Mouse (Mus musculus) forebrain, embryonic 10.5 days (tissue): ENCODE measurements at regions not wholly inside any gene's neighbourhood (a gene's known extent, or its start where the extent isn't known, plus 50 kb on each side); places are given as distances from the start of the nearest gene placed in this dataset.

ENCODE experiments used
- DNase-seq: peaks from one replicate; pipeline ENCODE4 v3.0.0-alpha.2; 2017; ENCODE audit warnings: low spot score; ENCODE audit errors: extremely low spot score
- H3K27ac ChIP-seq: fragments of 300-500 bp; sonication (generic); 2 replicates; pipeline ENCODE4 v1.5.1; 2016; ENCODE audit warnings: mild to moderate bottlenecking
- H3K27me3 ChIP-seq: fragments of 300-500 bp; sonication (generic); 2 replicates; pipeline ENCODE4 v1.6.1; 2016; ENCODE audit warnings: mild to moderate bottlenecking; ENCODE audit not compliant: poor library complexity, severe bottlenecking
- H3K36me3 ChIP-seq: fragments of 300-500 bp; sonication (generic); replicated peaks from 2 replicates; pipeline ENCODE4 v1.6.1; 2016; ENCODE audit warnings: mild to moderate bottlenecking, moderate library complexity
- H3K4me1 ChIP-seq: fragments of 300-500 bp; sonication (generic); 2 replicates; pipeline ENCODE4 v1.6.1; 2016
- H3K4me3 ChIP-seq: fragments of 300-500 bp; sonication (generic); 2 replicates; pipeline ENCODE4 v1.5.1; 2016; ENCODE audit warnings: mild to moderate bottlenecking, moderate library complexity
- H3K9me3 ChIP-seq: fragments of 300-500 bp; sonication (generic); 2 replicates; pipeline ENCODE4 v1.6.1; 2016; ENCODE audit warnings: mild to moderate bottlenecking, moderate library complexity
- WGBS: fragments of 180-500 bp; shearing (Covaris S2); methylation state at CpG from one replicate; pipeline ENCODE4 v1.1.7; 2016; 5-methylcytosine and 5-hydroxymethylcytosine counted together

GRCm38 (mm10) chr12:49836282-49837070 is 451.5 kb downstream of the Gm43517 start:
- H3K27me3 ChIP-seq, result no peaks in the 10 kb centered on the region
- WGBS, result 59% methylated on average over 7 of the region's 7 CpGs
- H3K36me3 ChIP-seq, result no peaks in the 10 kb centered on the region

GRCm38 (mm10) chr12:49885507-49885906 is 500.5 kb downstream of the Gm43517 start:
- Histone ChIP-seq H3K4me1 (no peaks in the 10 kb centered on the region), H3K27ac (no peak overlapping the region), H3K36me3 (no peaks in the 10 kb centered on the region), H3K27me3 (no peaks in the 10 kb centered on the region), H3K4me3 (no peak overlapping the region), H3K9me3 (no peaks in the 10 kb centered on the region)
- no peak for DNase-seq
- 92% methylated on average over 2 of the region's 2 CpGs for WGBS

More at GRCm38 (mm10) chr12:49836282-49837070, 451.5 kb downstream of the Gm43517 start:
- Histone ChIP-seq H3K4me3 (no peak overlapping the region), H3K4me1 (peaks cover 7% of the 10 kb centered on the region), H3K9me3 (no peaks in the 10 kb centered on the region), H3K27ac (no peak overlapping the region)
- no peak for DNase-seq

- H3K4me1 ChIP-seq, result no peaks in the 10 kb centered on the region
- DNase-seq, result no peak
- no peak overlapping the region for H3K27ac ChIP-seq
- no peaks in the 10 kb centered on the region for H3K36me3 ChIP-seq
- no peaks in the 10 kb centered on the region for H3K9me3 ChIP-seq
- H3K27me3 ChIP-seq, result no peaks in the 10 kb centered on the region
- H3K4me3 ChIP-seq, result no peak overlapping the region
- WGBS, result 89% methylated on average over 2 of the region's 2 CpGs
Measured at GRCm38 (mm10) chr12:49887246-49887645, 502.3 kb downstream of the Gm43517 start.

- Histone ChIP-seq H3K4me1 (no peaks in the 10 kb centered on the region), H3K27ac (no peak overlapping the region), H3K9me3 (no peaks in the 10 kb centered on the region), H3K27me3 (no peaks in the 10 kb centered on the region), H3K36me3 (no peaks in the 10 kb centered on the region), H3K4me3 (no peak overlapping the region)
- 84% methylated on average over 2 of the region's 2 CpGs for WGBS
- DNase-seq, result no peak
Measured at GRCm38 (mm10) chr12:49897768-49898167, 512.8 kb downstream of the Gm43517 start.

- DNase-seq, result no peak
- no peak overlapping the region for H3K4me3 ChIP-seq
- H3K27me3 ChIP-seq, result no peaks in the 10 kb centered on the region
- no peaks in the 10 kb centered on the region for H3K9me3 ChIP-seq
- H3K27ac ChIP-seq, result no peak overlapping the region
- H3K4me1 ChIP-seq, result no peaks in the 10 kb centered on the region
- WGBS, result 91% methylated on average over 3 of the region's 3 CpGs
- H3K36me3 ChIP-seq, result no peaks in the 10 kb centered on the region
Measured at GRCm38 (mm10) chr12:49915691-49916090, 530.7 kb downstream of the Gm43517 start.

- Histone ChIP-seq H3K4me1 (no peaks in the 10 kb centered on the region), H3K9me3 (no peaks in the 10 kb centered on the region), H3K27me3 (no peaks in the 10 kb centered on the region), H3K36me3 (no peaks in the 10 kb centered on the region), H3K4me3 (no peak overlapping the region), H3K27ac (no peak overlapping the region)
- no peak for DNase-seq
- 84% methylated on average over 2 of the region's 2 CpGs for WGBS
Measured at GRCm38 (mm10) chr12:49921608-49922007, 536.6 kb downstream of the Gm43517 start.

GRCm38 (mm10) chr12:49940818-49941217 is 555.8 kb downstream of the Gm43517 start:
- no peak overlapping the region for H3K27ac ChIP-seq
- H3K27me3 ChIP-seq, result 0 out of 2 replicates have a peak, but pooled peaks cover 5% of the 10 kb centered on the region
- H3K4me1 ChIP-seq, result peaks cover 7% of the 10 kb centered on the region
- no peaks in the 10 kb centered on the region for H3K36me3 ChIP-seq
- no peaks in the 10 kb centered on the region for H3K9me3 ChIP-seq
- no peak overlapping the region for H3K4me3 ChIP-seq
- no peak for DNase-seq
- WGBS, result 84% methylated on average over 2 of the region's 2 CpGs

GRCm38 (mm10) chr12:49944911-49945627 is 560.1 kb downstream of the Gm43517 start:
- Histone ChIP-seq H3K4me3 (no peak overlapping the region), H3K36me3 (no peaks in the 10 kb centered on the region), H3K9me3 (no peaks in the 10 kb centered on the region), H3K4me1 (peaks cover 17% of the 10 kb centered on the region), H3K27me3 (0 out of 2 replicates have a peak, but pooled peaks cover 5% of the 10 kb centered on the region), H3K27ac (no peak overlapping the region)
- DNase-seq, result no peak
- 73% methylated on average over 9 of the region's 9 CpGs for WGBS

GRCm38 (mm10) chr12:49945628-49946220 is 560.8 kb downstream of the Gm43517 start:
- 0 out of 2 replicates have a peak, but pooled peaks cover 5% of the 10 kb centered on the region for H3K27me3 ChIP-seq
- H3K9me3 ChIP-seq, result no peaks in the 10 kb centered on the region
- no peak overlapping the region for H3K4me3 ChIP-seq
- peaks cover 17% of the 10 kb centered on the region for H3K4me1 ChIP-seq
- no peak overlapping the region for H3K27ac ChIP-seq
- WGBS, result 66% methylated on average over 4 of the region's 4 CpGs
- DNase-seq, result no peak
- no peaks in the 10 kb centered on the region for H3K36me3 ChIP-seq

GRCm38 (mm10) chr12:49946752-49947260 is 561.8 kb downstream of the Gm43517 start:
- WGBS, result 63% methylated on average over 5 of the region's 5 CpGs
- Histone ChIP-seq H3K27me3 (0 out of 2 replicates have a peak, but pooled peaks cover 5% of the 10 kb centered on the region), H3K4me1 (peaks cover 18% of the 10 kb centered on the region), H3K36me3 (no peaks in the 10 kb centered on the region), H3K9me3 (no peaks in the 10 kb centered on the region), H3K27ac (no peak overlapping the region), H3K4me3 (no peak overlapping the region)
- DNase-seq, result no peak

GRCm38 (mm10) chr12:49950986-49951385 is 566.0 kb downstream of the Gm43517 start:
- no peak for DNase-seq
- Histone ChIP-seq H3K27me3 (no peaks in the 10 kb centered on the region), H3K4me1 (peaks cover 12% of the 10 kb centered on the region), H3K36me3 (no peaks in the 10 kb centered on the region), H3K9me3 (no peaks in the 10 kb centered on the region), H3K4me3 (no peak overlapping the region), H3K27ac (no peak overlapping the region)
- WGBS, result 92% methylated on average over 5 of the region's 5 CpGs

GRCm38 (mm10) chr12:49951821-49952220 is 566.8 kb downstream of the Gm43517 start:
- 48% methylated on average over 5 of the region's 5 CpGs for WGBS
- Histone ChIP-seq H3K27me3 (no peaks in the 10 kb centered on the region), H3K4me1 (peaks cover 4% of the 10 kb centered on the region; the same call in 1 of the 2 replicates), H3K9me3 (no peaks in the 10 kb centered on the region), H3K4me3 (no peak overlapping the region), H3K27ac (no peak overlapping the region), H3K36me3 (no peaks in the 10 kb centered on the region)
- DNase-seq, result peak; percentile 17
